Mouse (Mus musculus) midbrain, embryonic 14.5 days (tissue): ENCODE data around the gene Fam131c. TPM values are rescaled to one million over a fixed set of nuclear protein-coding genes. Genes with fewer than 3 reads are reported as not detected.
A peak's percentile ranks its signal among the peaks of the same experiment; 100 is the strongest.

ENCODE experiments used
- ATAC-seq: fragments of 200-750 bp; cut with Nextera tagmentation; 2 replicates; pipeline ENCODE4 v1.8.0; 2017; ENCODE audit warnings: moderate number of reproducible peaks, moderate library complexity; ENCODE audit not compliant: low FRiP score, low TSS enrichment
- DNase-seq: peaks from one replicate; pipeline ENCODE4 v3.0.0-alpha.2; 2015
- H3K27ac ChIP-seq: fragments of 300-500 bp; sonication (generic); replicated peaks from 2 replicates; pipeline ENCODE4 v1.5.1; 2014; ENCODE audit warnings: mild to moderate bottlenecking, low read depth, low read length, moderate library complexity
- H3K27me3 ChIP-seq: fragments of 300-500 bp; sonication (generic); 2 replicates; pipeline ENCODE4 v1.6.1; 2014; ENCODE audit warnings: low read length, control low read depth, mixed read lengths; ENCODE audit not compliant: control insufficient read depth, insufficient read depth
- H3K36me3 ChIP-seq: fragments of 300-500 bp; sonication (generic); 2 replicates; pipeline ENCODE4 v1.6.1; 2014; ENCODE audit warnings: low read length, control low read depth; ENCODE audit not compliant: control insufficient read depth, insufficient read depth
- H3K4me1 ChIP-seq: fragments of 300-500 bp; sonication (generic); 2 replicates; pipeline ENCODE4 v1.6.1; 2014; ENCODE audit warnings: mild to moderate bottlenecking, antibody characterized with exemption, low read length, control low read depth; ENCODE audit not compliant: control insufficient read depth, insufficient read depth
- H3K4me2 ChIP-seq: fragments of 300-500 bp; sonication (generic); 2 replicates; pipeline ENCODE4 v1.6.1; 2014; ENCODE audit warnings: mild to moderate bottlenecking, low read length, moderate library complexity
- H3K4me3 ChIP-seq: fragments of 300-500 bp; sonication (generic); replicated peaks from 2 replicates; pipeline ENCODE4 v1.5.1; 2014; ENCODE audit warnings: low read depth, low read length
- H3K9ac ChIP-seq: fragments of 300-500 bp; sonication (generic); replicated peaks from 2 replicates; pipeline ENCODE4 v1.6.1; 2014; ENCODE audit warnings: mild to moderate bottlenecking, low read length, moderate library complexity
- H3K9me3 ChIP-seq: fragments of 300-500 bp; sonication (generic); 2 replicates; pipeline ENCODE4 v1.6.1; 2016; ENCODE audit warnings: low read length, control low read depth, mixed read lengths; ENCODE audit not compliant: control insufficient read depth
- WGBS: fragments of 180-500 bp; shearing (Covaris S2); extraction: QIAGEN DNeasy Blood & Tissue Kit; methylation state at CpG from one replicate; pipeline ENCODE4 v1.1.7; 2014; 5-methylcytosine and 5-hydroxymethylcytosine counted together
- polyA plus RNA-seq: library from polyadenylated mRNA; unstranded; fragments of >200 nt; fragmentation: Nextera tagmentation; extraction: Ambion mirVana; gene quantifications from 2 replicates; pipeline ENCODE4 v1.2.1, GENCODE M21; 2014

Gene Fam131c
- polyA plus RNA-seq, 1 experiment from 2014 or later: 26.7 TPM

DNA sequence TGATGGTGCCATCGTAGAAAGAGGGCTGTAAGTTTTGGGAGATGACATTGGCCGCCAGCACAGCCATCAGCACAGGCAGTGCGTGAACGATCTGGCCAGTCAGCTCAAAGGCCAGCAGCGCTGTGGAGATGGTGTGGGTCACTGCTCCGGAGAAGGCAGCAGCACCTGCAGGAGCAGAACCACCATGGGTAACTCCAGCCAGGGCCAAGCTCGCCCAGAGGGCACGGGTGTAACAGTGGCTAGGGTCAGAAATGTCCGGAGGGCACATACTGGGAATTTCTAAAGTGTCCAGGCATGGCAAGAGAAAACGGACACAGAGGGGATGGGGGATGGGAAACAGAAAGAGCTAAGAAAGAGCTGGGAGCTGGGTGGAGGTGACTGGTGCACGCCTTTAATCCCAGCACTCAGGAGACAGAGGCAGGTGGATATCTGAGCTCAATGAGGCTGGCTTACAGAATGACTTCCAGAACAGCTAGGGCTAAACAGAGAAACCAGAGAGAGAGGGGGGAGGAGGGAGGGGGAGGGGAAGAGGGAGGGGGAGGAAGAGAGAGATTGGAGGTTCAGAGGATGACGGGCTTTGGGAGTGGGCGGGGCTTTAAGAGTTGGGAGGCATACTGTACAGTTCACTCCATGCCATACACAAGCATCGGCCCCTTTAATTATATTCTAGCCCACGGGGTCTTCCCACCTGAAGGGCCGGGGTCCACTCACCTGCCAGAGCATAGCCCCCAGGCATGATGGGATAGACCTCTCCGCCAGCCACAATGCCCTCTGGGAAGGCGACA lies 21.5 kb downstream of the Fam131c start:
- Histone ChIP-seq H3K27me3 (0 out of 2 replicates have a peak, but pooled peaks cover under 1% of the 10 kb centered on the region), H3K9me3 (no peaks in the 10 kb centered on the region), H3K4me2 (no peak overlapping the region), H3K4me1 (no peaks in the 10 kb centered on the region), H3K27ac (no peak overlapping the region), H3K36me3 (no peaks in the 10 kb centered on the region), H3K4me3 (no peak overlapping the region), H3K9ac (no peak overlapping the region)
- DNase-seq (no peak), ATAC-seq (no peak)
- 74% methylated on average over 18 of the region's 18 CpGs for WGBS

- no peak for DNase-seq
- H3K9ac ChIP-seq: no peak overlapping the region
- H3K36me3 ChIP-seq: no peaks in the 10 kb centered on the region
- H3K9me3 ChIP-seq: no peaks in the 10 kb centered on the region
- no peak overlapping the region for H3K4me3 ChIP-seq
- 85% methylated on average over 12 of the region's 12 CpGs for WGBS
- no peak for ATAC-seq
- H3K27ac ChIP-seq: no peak overlapping the region
- H3K4me1 ChIP-seq: no peaks in the 10 kb centered on the region
- no peak overlapping the region for H3K4me2 ChIP-seq
- no peaks in the 10 kb centered on the region for H3K27me3 ChIP-seq
These were observed 23.3 kb downstream of the Fam131c start for GRCm38 (mm10) chr4:141391293-141391692.

DNA sequence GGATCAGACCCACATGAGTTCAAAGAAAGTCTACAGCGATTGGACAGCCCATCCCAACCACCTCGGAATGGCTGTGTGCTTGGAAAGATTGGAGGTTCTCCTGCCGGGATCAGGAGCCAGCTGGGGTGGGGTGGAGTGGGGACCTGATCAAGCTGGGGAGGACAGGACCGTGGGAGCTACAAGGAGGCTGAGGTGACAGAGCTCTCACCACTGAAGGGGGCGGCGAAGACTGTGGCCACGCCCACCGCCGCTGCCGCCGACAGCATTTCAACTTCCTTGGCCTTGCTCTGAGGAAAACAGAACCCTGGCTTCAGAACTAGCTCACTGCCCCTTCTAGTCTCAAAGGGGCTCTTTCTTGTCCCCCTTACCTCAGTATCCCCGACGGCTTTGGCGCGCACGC lies 26.7 kb downstream of the Fam131c start:
- Histone ChIP-seq H3K4me2 (no peak overlapping the region), H3K4me1 (no peaks in the 10 kb centered on the region), H3K9me3 (no peaks in the 10 kb centered on the region), H3K9ac (no peak overlapping the region), H3K36me3 (no peaks in the 10 kb centered on the region), H3K4me3 (no peak overlapping the region), H3K27ac (no peak overlapping the region), H3K27me3 (no peaks in the 10 kb centered on the region)
- WGBS: 17% methylated on average over 16 of the region's 16 CpGs
- DNase-seq: no peak
- no peak for ATAC-seq

GRCm38 (mm10) chr4:141397861-141398260 lies 29.8 kb downstream of the Fam131c start:
- 73% methylated on average over 12 of the region's 12 CpGs for WGBS
- no peaks in the 10 kb centered on the region for H3K27me3 ChIP-seq
- DNase-seq (no peak), ATAC-seq (no peak)
- H3K9ac ChIP-seq: no peak overlapping the region
- H3K36me3 ChIP-seq: no peaks in the 10 kb centered on the region
- no peaks in the 10 kb centered on the region for H3K9me3 ChIP-seq
- no peak overlapping the region for H3K4me3 ChIP-seq
- no peak overlapping the region for H3K27ac ChIP-seq
- H3K4me1 ChIP-seq: no peaks in the 10 kb centered on the region
- no peak overlapping the region for H3K4me2 ChIP-seq

DNA sequence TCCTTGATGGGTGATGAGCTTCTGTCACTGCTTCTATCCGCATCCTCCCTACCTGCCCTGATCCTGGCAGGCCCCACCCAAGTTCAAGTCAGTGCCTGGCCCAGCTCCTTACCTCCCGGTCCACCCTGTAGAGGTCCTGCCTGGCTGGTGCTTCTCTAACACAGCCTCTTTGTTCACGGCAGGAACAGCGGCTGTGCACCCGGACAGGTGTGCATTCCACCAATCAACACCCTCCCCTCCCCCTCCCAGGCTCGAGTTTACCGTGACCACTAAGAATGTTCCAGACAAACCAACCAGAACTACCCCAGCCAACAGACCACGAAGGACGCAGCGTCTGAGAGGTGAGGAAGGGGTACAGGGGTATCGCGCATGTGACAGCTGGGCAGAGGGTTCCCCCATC lies 30.5 kb downstream of the Fam131c start, which contains the start of gene Clcnka:
TSS of gene Clcnka (minus strand) at position 180 of the 400 bp plus-strand sequence.
- ATAC-seq (no peak), DNase-seq (no peak)
- H3K4me1 ChIP-seq: no peaks in the 10 kb centered on the region
- 65% methylated on average over 12 of the region's 12 CpGs for WGBS
- no peak within 1 kb of the TSS for H3K4me3 ChIP-seq
- H3K9me3 ChIP-seq: no peaks in the 10 kb centered on the region
- no peak within 1 kb of the TSS for H3K4me2 ChIP-seq
- H3K27ac ChIP-seq: no peak within 1 kb of the TSS
- no peak within 1 kb of the TSS for H3K9ac ChIP-seq
- H3K27me3 ChIP-seq: no peaks in the 10 kb centered on the region
- no peaks in the 10 kb centered on the region for H3K36me3 ChIP-seq

- Histone ChIP-seq H3K4me1 (no peaks in the 10 kb centered on the region), H3K4me2 (no peak overlapping the region), H3K27ac (no peak overlapping the region), H3K27me3 (no peaks in the 10 kb centered on the region), H3K9me3 (no peaks in the 10 kb centered on the region), H3K9ac (no peak overlapping the region), H3K36me3 (no peaks in the 10 kb centered on the region), H3K4me3 (no peak overlapping the region)
- DNase-seq (no peak), ATAC-seq (no peak)
- 90% methylated on average over 15 of the region's 15 CpGs for WGBS
These were observed 32.2 kb downstream of the Fam131c start for GRCm38 (mm10) chr4:141400171-141400570.

DNA sequence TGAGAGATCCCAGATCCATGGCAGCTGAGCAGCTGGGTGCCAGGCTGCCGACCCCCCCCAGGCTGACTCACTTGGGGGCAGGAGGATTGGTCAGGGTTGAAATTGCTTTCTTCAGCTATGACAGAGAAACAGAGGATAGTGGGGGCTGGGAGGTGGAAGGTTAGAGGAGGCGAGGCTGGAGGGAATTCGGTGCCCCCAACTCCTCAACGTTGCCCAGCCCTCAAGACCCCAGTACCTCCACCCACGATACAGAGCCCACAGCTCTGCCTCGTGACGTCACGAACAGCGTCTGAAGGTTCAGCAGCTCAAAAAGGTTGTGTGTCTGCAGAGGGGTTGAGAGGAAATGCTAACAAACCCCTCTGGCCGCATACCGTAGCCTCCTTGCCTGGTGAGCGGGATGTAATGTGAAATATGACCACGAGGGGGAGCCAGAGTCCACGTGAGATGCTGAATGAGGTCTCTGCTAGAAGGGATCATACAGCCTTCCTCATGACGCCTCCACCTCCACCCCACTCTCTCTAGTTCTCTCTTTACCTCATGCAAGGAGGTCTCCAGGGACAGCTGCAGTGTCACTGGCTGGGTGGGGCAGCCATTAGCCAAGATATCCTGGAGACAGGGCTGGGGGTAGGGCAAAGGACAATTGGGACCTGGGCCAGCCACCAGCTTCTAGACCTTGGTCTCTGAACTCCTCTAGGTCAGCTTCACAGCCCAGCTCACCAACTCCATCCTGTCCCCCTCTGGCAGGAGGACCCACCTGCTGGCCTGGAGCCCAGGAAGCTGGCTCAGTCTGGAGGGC lies 36.7 kb downstream of the Fam131c start:
- Histone ChIP-seq H3K27me3 (no peaks in the 10 kb centered on the region), H3K4me1 (no peaks in the 10 kb centered on the region), H3K9me3 (no peaks in the 10 kb centered on the region), H3K4me3 (no peak overlapping the region), H3K36me3 (no peaks in the 10 kb centered on the region), H3K27ac (no peak overlapping the region), H3K9ac (0 out of 2 replicates have a peak overlapping the region, but pooled peaks have one; percentile 36), H3K4me2 (peak overlapping the region; percentile 40)
- 15% methylated on average over 15 of the region's 15 CpGs for WGBS
- DNase-seq (peak; percentile 93), ATAC-seq (peak; percentile 76)

DNA sequence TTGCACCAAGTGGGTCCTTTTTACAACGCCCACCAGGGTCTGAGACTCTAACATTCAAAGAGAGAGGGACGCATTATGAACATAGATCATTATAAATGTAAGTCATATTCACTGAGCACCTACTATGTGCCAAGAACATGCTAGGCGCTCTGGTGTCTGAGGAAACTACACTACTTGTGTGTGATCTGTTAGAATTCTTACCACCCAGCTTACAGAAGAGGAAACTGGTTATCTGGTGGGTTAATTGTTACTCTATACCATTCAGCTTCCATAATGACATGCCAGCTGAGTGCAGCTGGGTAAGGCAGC lies 37.2 kb downstream of the Fam131c start:
- Histone ChIP-seq H3K27me3 (no peaks in the 10 kb centered on the region), H3K4me1 (no peaks in the 10 kb centered on the region), H3K27ac (no peak overlapping the region), H3K9ac (no peak overlapping the region), H3K4me2 (no peak overlapping the region), H3K9me3 (no peaks in the 10 kb centered on the region), H3K4me3 (no peak overlapping the region), H3K36me3 (no peaks in the 10 kb centered on the region)
- no peak for ATAC-seq
- 90% methylated on average over 3 of the region's 3 CpGs for WGBS
- no peak for DNase-seq
